Mouse (Mus musculus): ENCODE measurements around the gene Rsc1a1. TPM values are rescaled to one million over a fixed set of nuclear protein-coding genes. Genes with fewer than 3 reads are reported as not detected.
A peak's percentile ranks its signal among the peaks of the same experiment; 100 is the strongest.

Rsc1a1 gene
- polyA plus RNA-seq, 2 experiments from 2014 or later, result not detected

DNA sequence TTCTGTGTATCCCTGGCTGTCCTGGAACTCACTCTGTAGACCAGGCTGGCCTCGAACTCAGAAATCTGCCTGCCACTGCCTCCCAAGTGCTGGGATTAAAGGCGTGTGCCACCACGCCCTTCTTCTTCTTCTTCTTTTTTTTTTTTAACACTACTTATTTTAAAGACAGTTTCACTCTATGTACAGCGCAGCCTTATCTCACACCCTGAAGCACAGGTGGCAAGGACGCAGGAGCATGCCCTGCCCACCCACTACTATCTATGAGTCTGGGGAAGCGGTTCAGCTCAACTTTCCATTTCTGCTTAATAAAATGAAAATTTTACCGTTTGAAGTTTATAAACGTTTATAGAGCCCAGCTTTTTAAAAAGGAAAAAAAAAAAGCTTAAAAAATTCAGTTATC is 3.1 kb upstream of the Rsc1a1 start:
- ATAC-seq, result no peak

DNA sequence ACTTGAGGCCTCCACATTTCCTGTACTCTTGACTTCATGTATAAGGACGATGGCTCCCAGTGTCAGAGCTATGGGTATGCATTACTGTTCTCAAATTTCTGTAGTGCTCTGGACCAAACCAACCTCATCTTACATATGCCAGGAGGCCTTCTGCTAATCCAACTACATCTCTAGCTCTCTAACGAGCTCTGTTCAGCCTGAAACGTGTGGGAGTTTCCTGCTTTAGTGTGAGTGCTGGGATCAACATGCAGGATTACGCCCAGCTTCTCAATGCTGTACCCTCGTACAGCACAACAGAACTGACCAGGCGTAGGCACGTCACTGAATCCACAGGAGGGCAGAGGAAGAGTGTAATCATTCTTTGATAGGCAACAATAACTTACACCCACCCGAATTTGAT is 1.1 kb upstream of the Rsc1a1 start:
- ATAC-seq, result no peak

DNA sequence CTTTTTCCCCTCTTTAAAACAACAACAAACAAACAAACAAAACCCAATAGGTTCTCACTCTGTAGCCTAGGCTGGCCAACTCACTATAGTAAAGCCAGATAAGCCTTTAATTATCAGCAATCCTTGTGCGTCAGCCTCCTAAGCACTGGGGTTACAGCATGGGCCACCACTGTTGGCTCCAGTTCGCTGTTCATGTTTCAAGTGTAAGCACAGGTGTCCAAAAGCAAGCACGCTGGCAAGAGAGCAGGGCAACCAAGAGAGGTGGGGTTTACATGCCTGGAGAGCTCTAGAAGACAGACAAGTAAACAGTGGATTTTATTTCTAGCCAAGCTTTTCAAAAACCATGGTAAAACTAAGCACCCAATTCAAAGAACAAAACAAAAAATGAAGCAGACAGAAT is 694 bp upstream of the Rsc1a1 start:
- no peak for ATAC-seq

DNA sequence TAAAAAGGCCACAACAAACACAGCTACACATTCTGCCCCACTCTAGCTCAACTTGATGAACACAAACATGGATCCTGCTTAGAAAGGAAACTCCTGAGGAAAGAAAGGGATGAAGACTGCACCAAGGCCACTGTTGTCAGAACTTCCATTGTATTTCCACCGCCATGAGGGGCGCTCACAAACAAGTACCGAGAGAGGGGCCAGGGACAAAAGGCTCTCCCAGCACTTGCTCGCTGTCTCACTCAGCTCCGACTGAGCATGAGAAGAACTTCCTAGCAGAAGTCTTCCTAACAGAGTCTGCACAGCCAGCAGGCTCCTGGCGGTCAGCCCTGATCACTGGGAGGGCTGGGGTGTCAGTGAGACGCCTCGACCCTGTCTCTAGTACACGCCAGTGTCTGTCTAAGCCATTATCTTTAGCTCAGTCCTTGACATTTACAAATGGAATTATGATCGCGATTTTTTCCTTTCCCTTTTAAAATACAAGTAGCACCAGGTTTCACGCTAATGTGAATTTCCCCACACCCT is 2.6 kb downstream of the Rsc1a1 start:
- ATAC-seq, result no peak

DNA sequence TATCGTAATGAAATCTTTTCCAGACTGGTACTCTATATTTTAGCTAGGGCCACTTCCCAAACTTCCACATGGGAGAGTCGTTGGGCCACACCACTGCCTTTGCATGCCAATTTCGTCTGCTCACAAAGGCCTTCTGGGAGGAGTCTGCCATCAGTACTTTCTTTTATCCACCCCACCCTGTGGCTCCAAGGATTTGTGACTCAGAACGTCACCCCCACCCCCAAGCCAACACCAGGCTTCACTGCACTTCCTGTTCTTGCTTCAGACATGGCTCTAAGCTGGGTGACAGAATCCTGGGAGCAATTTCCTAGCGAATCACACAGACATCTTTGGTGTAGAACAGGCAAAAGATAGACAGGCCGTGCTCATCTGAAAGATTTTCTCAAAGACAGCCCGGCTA is 3.6 kb downstream of the Rsc1a1 start:
- ATAC-seq, result no peak

DNA sequence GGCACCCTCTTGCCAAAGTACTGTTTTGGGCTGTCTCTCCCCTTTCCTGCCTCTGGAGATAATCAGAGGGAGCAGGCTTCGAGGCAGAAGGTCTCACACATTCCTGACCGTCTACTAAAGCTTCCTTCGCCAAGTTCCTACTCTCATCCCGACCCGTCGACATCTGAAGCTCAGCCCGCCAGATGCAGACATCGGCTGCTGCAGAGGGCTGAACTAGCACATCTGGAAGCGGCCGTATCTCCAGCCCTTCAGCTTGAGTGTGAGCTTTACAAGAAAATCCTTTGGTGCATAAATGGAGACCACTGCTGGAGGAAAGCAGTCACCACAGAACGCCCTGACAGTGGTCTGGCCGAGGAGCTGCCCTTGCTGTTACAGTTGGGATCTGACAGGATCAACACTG is 4.5 kb downstream of the Rsc1a1 start:
- ATAC-seq, result no peak

DNA sequence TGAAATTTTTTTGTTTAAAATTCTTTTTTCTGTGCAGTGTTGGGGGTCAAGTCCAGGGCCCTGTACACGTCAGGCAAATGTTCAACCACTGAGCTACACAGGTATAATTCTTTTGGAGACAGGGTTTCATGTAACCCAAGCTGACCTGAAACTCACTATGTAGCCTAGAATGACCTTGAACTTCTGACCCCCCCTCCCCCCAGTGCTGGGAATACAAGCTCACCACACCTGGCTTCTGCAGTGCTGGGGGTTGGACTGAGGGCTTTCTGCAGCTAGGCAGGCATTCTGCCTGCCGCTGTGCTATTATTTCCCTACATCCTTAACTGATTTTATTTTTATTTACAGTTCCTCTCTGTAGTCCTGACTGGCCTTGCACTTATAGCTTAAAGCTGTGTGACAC is 6.4 kb downstream of the Rsc1a1 start:
- ATAC-seq, result no peak

DNA sequence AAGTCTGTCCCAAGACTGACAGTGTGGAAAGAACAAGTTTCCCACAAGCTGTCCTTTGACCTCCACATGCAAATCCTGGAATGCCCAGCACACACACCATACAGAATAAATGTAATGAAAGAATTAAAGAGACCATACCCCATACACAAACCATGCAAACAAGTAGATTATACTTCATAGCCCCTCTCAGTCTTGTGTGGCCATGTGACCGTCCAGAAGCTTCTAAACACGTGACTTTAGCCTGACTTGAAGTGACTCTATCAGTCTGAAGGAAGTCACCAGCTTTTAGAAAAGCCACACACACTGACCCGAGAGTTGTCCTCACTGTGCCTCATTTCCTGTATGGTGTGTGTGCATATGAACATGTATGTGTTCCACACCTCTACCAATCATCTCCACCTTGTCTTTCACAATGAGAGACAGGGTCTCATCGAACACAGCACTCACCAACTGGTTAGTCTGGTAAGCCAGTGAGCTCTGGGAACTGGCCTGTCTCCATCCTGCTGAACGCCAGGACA is 8.9 kb downstream of the Rsc1a1 start:
- ATAC-seq, result no peak

DNA sequence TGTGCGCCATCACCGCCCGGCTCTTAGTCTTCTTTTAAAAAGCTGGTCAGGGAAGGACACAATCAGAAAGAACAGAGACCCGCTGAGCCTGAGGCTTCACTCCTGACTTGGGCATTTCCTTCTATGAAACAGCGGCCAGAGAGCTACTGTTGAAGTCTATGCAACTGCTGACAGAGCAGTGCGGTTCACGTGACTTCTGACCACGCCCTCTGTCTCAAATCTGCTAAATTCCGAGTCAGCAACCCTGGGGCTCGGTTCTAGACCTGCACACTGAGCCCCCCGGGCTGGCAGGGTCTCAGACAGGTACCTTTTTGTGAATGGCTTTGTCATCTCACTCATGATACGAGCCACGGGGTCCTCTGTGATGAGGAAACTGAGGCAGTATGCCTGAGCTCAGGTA is 13.1 kb downstream of the Rsc1a1 start:
- no peak for ATAC-seq

DNA sequence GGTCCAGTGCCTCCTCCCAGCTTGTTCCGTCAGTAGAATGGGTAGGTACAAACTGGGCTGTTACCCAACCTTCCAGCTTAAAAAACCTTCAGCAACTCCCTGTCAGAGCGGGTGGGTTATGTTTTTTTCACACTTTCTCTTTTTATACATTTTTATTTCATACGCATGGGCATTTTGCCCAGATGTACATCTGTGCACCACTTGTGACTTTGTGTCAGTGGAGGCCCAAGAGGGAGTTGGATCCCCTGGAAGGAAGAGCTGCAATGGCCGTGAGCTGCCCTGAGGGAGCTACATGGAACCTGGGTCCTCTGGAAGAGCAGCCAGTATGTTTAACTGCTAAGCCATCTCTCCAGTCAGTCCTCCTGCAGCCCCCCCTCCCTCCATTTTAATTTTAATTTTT is 14.0 kb downstream of the Rsc1a1 start:
- ATAC-seq, result no peak

DNA sequence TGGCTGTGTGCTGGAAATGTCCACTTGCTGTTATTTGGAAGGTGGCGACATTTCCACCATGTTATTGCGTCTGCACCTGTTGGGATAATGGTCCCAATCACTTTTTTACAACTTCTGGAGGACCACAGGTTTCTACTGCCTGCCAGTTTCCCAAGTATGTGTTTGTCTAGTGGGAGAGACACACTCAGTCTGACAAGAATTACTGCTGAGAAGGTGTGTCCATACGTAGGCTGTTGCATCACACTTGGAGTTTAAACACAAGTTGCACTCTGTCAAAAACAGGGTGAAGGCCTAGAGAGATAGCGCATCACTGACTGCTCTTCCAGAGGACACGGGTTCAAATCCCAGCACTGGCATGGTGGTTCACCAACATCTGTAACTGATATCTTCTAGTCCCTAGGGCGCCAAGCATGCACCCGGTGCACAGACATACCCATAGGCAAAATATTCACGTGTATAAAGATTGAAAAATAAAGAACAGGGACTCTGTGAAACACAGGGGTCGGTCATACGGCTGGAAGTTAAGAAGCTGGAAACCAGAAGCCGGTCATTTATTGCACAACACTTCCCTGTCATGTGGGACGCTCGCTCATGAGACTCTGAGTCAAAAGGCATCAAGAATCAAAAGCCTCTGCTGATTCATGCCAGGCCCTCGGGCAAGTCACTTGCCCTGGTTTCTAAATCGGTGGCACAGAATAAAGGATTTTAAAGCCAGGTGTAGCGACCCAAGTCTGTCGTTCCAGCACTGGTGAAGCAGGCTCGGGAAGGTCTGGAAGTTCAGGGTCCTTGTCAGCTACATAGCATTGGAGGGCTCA is 15.3 kb downstream of the Rsc1a1 start:
- ATAC-seq, result no peak

DNA sequence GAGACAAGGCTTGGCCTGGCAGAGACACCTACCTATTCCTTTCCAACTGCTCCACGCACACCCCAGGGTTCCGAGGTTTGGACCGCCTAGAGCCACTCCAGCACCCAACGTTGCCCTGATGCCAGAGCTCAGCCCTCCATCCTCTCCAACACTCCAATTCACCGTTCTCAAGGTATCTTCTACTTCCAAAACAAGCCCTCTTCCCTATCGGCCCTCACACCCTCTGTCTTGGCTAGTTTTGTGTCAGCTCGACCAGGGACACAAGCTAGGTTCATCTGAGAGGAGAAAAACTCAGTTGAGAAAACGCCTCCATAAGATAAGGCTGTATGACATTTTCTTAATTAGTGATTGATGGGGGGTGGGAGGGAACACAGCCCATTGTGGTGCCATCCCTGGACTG is 20.6 kb downstream of the Rsc1a1 start, which contains the start of gene Plekhm2:
TSS of gene Plekhm2 (minus strand) at position 101 of the 400 bp plus-strand sequence.
- ATAC-seq, result no peak

DNA sequence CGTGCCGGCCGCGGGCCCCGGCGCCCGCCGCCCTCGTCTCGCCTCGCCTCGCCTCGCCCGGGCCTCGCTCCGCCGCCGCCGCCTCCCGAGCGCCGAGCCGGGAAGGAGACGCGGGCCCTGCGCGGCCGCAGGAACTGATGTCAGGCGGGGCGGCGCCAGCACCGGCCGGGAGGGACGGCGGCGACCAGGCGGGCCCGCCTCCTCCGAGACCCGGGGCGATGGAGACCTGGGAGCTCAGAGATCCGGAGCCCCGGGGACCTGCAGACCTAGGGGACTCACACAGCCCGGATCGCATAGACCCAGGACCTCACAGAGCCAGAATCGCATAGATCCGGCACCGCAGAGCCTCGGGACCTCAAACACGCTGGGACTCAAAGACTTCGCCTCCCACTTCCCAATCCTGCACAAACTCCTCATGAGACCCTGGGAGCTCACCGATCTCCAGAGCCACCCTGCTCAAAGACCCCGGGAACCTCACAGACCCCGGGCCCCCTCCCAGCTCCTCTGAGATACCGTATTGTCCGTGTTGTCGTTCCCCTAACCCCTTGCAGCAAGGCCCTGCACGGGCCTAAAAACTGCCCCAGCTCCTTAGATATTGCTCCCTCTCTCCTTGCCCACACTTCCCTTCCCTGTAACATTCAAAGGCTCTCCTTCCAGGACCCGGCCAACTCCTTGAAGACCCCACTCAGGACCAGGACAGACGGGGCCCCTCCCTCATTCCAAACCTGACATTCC is 21.2 kb downstream of the Rsc1a1 start:
- peak; percentile 90 for ATAC-seq

DNA sequence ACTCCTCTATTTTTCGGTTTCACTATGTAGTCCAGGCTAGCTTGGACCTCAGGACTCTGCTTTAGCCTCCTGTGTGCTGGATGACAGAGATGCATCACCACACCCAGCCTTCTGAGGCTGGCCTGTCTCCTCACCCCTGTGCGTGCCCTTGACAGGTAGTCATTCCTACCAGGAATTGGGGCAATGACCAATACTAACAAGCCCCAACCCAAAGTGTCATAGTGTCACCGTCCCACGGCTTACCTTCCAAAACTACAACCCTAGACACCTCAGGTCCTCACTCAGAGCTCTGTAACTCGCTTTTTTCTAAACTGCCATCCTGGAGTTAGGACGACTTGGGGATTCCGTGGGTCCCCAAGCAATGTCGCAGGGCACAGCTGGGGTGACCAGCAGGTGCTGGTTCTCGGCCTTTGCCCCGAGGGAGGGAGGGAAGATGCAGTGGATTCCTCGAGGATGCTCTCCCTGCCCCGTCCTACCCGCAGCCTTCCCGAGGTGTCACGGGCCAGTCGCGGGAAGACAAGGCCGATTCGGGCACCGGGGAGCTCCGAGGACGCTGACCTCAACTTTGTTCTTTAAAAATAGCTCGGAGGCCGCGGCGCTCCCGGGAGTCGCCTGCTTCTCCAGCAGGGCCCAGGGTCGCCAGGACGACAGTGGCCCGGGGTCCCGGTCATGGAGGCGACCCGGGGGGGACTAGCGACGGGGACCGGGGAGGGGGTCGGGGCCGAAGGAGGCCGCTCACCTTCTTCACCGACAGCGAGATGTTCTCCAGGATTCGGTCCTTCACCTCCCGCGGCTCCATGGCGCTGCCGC is 22.1 kb downstream of the Rsc1a1 start:
- ATAC-seq, result no peak

DNA sequence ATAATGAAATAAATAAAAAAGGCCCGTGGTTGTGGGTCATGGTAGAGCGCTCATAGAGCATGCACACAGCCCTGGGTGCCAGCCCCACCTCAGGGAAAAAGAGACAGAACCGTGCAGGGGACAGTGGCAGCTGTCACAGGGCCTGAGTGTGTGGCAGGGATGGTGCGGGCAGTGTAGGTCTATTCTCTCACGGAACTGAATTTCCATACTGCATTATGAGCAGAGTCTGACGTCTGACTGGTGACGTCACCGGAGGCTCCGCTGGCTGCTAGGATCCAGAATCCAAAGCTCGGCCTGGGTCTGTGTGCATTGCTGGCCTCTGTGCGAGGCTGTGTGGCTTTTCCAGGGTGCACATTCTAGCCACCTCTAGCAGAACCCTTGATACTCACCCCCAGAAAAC is 24.5 kb downstream of the Rsc1a1 start:
- no peak for ATAC-seq

DNA sequence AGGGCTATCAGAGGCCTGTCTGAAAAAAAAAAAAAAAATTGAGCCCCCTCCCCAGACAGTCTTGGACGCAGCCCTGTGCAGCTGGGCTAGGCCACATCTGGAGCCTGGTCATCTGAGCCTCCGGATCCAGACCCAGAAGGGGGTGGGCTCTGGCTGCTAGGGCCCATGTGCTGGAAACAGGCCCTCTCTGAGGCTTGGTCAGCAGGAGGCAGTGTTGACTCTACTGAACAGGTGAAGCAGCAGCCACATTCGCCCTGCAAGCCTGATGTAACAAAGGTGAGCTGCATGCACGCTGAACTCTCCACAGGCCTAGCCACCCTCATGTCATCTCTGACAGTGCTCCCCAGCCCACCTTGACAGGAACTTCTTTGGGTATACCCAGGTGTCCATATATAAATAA is 25.7 kb downstream of the Rsc1a1 start:
- no peak for ATAC-seq

DNA sequence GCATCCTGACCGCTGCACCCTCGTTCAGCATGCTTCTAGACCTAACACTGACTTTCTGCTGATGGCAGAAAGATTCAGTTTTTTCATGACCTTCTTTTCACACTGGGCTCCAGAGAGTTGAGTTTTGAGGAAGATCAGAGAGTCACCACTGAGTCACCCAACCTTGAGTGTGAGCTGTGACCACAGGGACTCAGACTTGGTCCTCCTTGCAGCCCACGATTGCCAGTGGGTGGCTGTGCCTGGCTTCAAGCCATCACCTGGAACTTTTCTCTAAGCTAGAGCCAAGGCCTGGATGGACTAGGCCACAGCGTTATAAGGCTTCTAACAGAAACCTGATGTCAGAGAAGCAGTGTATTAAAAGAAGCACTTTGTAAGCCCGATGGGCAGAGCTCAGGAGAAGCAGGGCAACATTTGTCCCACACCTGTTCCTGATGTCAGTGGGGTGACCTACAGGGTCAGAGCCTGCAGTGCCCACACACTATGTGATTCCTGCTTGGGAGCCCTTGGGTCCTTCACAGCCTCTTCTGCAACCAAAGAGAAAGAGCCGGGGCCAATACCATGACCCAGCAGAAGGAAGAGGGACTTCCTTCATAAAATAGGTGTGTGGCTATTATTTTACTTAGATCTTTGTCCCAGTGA is 26.4 kb downstream of the Rsc1a1 start:
- no peak for ATAC-seq

DNA sequence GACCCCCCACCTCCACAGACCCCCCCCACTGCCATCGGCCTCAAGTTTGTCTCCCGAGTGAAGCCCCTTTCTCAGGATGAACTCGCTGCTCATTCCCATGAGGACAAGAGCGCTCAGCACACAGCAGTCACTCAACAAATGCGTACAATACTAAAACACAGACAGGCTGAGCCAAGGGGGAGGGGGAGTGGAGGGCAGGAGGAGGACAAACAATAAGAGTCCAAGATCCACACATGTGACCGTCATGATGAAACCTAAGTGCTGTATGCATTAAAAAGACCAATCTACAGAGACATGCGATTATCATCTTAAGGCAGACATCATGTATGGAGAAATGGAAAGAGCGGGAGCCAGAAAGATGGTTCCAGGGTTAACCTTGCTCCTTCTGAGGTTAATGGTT is 28.5 kb downstream of the Rsc1a1 start:
- no peak for ATAC-seq

DNA sequence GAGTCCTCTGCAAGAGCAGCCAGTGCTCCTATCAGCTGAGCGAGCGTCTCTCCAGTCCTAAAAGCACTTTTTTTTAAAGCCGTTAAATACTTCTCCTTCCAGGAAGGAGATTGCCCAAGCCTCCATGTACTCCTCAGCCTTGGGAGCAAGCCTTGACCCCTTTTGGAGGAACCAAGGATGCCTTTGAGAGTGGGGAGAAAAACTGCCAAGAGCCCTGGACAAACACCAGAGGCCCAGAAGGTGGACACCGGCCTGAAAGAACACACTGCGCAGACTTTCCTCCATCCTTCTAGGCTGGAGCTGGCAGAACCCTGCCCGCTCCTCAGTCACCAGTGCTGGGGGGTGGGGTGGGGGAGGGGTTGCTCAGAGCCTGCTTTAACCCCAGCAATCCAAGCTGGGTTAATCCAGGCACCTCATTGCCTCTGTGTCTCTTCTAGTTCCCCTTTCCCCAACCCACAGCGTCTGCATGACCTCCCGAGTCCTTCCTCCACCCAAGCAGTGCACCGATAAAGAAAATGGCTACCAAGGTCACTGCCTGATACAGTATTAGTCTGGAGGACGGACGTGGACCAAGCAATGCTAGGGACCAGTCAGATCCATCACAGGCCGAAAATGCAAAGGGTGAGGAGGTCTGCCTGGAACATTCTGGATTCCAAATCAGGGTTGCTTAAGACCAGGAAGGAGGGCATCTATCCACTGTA is 29.3 kb downstream of the Rsc1a1 start:
- ATAC-seq, result no peak

DNA sequence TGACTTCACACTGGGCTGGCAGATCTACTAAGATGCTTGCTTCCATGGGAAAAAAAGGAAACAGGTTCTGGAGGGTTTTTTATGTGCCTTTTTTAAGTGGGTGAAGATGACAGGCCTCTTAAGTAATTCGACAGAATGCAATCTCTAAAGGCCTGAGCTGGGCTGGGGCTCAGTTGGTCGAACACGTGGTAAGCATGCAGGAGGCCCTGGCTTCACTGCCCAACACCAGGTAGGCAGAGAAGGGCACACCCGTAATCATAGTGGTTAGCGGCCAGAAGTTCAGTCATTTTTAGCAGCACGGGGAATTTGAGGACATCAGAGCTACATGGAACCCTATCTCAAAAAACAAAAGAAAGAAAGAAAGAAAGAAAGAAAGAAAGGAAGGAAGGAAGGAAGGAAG is 30.9 kb downstream of the Rsc1a1 start:
- ATAC-seq, result no peak

DNA sequence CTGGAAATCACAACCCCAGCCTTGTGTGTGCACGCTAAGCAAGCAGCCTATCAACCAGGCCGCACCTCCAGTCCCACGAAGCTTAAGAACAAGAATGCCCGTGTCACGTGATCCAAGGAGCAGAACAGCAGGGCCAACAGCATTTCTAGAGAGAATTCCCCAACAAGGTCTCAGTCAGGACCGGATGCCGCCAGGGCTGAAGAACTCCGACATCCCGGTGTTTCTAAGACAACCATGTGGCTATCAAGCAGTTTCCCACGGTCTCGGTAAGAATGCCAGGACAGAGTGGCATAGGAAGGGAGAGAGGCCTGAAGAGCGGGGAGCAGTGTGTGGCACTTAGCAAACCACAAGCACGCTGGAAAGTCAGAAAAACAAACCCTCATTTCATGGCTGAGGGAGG is 31.6 kb downstream of the Rsc1a1 start:
- ATAC-seq, result no peak

DNA sequence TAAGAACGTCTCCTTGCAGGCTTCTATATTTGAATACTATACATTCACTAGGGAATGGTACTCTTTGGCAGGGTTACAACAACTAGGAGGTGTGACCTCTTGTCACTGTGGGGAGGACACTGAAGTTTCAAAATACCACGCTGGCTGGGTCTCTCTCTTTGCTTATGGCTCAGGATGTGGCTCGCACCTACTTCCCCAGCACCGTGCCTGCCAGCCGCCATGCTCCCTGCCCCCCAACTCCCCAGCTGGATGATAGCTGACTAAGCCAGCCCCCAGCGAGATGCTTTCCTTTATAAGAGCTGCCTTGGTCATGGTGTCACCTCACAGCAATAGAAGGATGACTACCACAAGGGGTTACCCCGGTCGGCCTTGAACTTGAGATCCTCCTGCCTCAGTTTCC is 32.4 kb downstream of the Rsc1a1 start:
- no peak for ATAC-seq

All from CD4-positive, CD25-positive, alpha-beta regulatory T cell, adult 4 months (primary cell).